Mouse (Mus musculus): ENCODE results near the gene Cep112.

- TF ChIP-seq CTCF (IDR thresholded peaks at IDR 0.05; ENCODE audit: insufficient read depth, low read depth, low read length) (no peak), POLR2A (IDR thresholded peaks at IDR 0.05; ENCODE audit: insufficient read depth, low read depth, low read length) (no peak)
Measured at GRCm38 (mm10) chr11:108621434-108621901, 196.5 kb downstream of the Cep112 start.

Data from olfactory bulb, adult 2 months (tissue).